In the genomic region with DNA sequence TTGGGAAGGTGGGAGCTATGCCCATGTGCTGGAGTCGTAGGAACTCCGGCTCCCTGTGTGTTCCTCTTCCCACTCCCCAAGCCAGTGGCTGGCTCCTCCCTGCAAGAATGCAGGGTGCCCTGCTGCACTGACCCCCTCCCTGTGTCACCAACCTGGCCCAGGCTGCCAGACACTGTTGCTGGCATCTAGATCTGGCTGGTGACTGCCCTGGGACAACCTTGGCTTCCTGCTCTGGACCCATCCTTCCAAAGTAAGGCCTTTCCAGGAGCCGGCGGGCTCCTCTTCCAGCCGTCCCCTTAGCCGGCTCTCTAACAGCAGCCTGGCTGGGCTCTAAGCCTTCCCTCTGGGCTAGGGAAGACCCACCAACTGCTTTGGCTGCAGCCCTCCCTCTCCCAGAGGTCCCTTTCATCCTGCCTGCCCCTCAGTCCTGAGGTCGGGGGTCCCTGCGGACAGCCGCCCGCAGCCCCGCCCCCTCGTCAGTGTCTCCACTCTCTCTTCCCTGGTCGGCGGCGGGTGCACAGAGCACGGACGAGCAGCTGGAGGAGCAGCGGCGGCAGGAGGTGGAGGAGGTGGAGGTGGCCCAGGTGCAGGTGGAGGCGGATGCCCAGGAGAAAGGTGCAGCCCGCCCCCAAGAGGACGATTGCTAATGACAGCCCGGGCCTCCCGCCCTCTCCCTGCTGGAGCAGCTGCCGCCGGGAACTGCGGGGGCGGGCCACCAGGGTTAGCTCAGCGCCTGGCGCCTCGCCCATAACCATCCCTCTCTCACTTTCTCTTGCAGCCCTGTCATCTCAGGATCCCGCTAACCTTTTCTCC, we compare ENCODE assay signal across 8 mouse cellular contexts. TPM values are rescaled to one million over a fixed set of nuclear protein-coding genes. Genes with fewer than 3 reads are reported as not detected.
A peak's percentile ranks its signal among the peaks of the same experiment; 100 is the strongest.
DNase-seq lines count a peak whose midpoint lies in the region; ATAC-seq lines count a peak whose summit lies in the region.

No protein-coding gene starts in this region.

- H3K9ac ChIP-seq in midbrain, embryonic 11.5 days (ENCODE audit: low read length), result peak overlapping the region; percentile 54
- peak overlapping the region; percentile 21; the same call in 1 of the 2 replicates for H3K9ac ChIP-seq in stomach, embryonic 14.5 days (replicated peaks; ENCODE audit: low read depth, low read length)

- ATAC-seq in CD4-positive, CD25-positive, alpha-beta regulatory T cell, adult 4 months, result no peak
- ATAC-seq in midbrain, embryonic 11.5 days (ENCODE audit: low FRiP score), result peak; percentile 62
- ATAC-seq in stomach, embryonic 14.5 days (ENCODE audit: insufficient number of reproducible peaks, insufficient read depth, low FRiP score, low read depth), result peak; percentile 72

- peaks cover 37% of the 10 kb centered on the region for H3K4me1 ChIP-seq in midbrain, embryonic 11.5 days (ENCODE audit: control insufficient read depth, insufficient read depth, low read length)
- peaks cover 17% of the 10 kb centered on the region; the same call in 1 of the 2 replicates for H3K4me1 ChIP-seq in stomach, embryonic 14.5 days (ENCODE audit: control insufficient read depth, insufficient read depth, low read length)

- peak overlapping the region; percentile 48 for H3K4me2 ChIP-seq in midbrain, embryonic 11.5 days
- peak overlapping the region; percentile 62 for H3K4me2 ChIP-seq in stomach, embryonic 14.5 days (replicated peaks; ENCODE audit: low read depth, low read length)

- H3K4me3 ChIP-seq in midbrain, embryonic 11.5 days (ENCODE audit: low read depth, low read length), result peak overlapping the region; percentile 25
- peak overlapping the region; percentile 20 for H3K4me3 ChIP-seq in stomach, embryonic 14.5 days (ENCODE audit: low read depth, low read length)

- no peaks in the 10 kb centered on the region for H3K27me3 ChIP-seq in midbrain, embryonic 11.5 days (ENCODE audit: control insufficient read depth, insufficient read depth, low read length)
- H3K27me3 ChIP-seq in stomach, embryonic 14.5 days (ENCODE audit: control insufficient read depth, insufficient read depth, low read length), result no peaks in the 10 kb centered on the region

- peak; percentile 64 for DNase-seq in CD4-positive, CD25-positive, alpha-beta regulatory T cell, adult 2 months (ENCODE audit: low read depth, low spot score)
- DNase-seq in embryo, embryonic 9.5 days (ENCODE audit: extremely low spot score), result peak; percentile 67
- DNase-seq in heart, adult 11 months, result peak; percentile 99
- DNase-seq in kidney, adult 18-20 months, result peak; percentile 70
- peak; percentile 88 to 93 for DNase-seq in left cerebral cortex, postnatal 25 days (ENCODE audit: low spot score in 2 of 2)
- peak; percentile 95 for DNase-seq in midbrain, embryonic 11.5 days (ENCODE audit: low spot score, missing footprints)

- H3K36me3 ChIP-seq in midbrain, embryonic 11.5 days (ENCODE audit: control insufficient read depth, insufficient read depth, low read length), result peaks cover 7% of the 10 kb centered on the region
- H3K36me3 ChIP-seq in stomach, embryonic 14.5 days (ENCODE audit: control insufficient read depth, insufficient read depth, low read length), result no peaks in the 10 kb centered on the region

- H3K27ac ChIP-seq in midbrain, embryonic 11.5 days (ENCODE audit: low read depth, low read length), result peak overlapping the region; percentile 68
- H3K27ac ChIP-seq in stomach, embryonic 14.5 days (ENCODE audit: low read length), result peak overlapping the region; percentile 87

- WGBS in midbrain, embryonic 11.5 days, result 9% methylated on average over 22 of the region's 32 CpGs
- WGBS in stomach, embryonic 14.5 days, result 9% methylated on average over 31 of the region's 32 CpGs

- intact Hi-C loops in left cerebral cortex, postnatal 25 days (cut with DNase I), result loop anchor here (1.0 to 10.0 kb wide), 3 partner anchors 108 to 462 kb away; partner anchors contain the start of genes Eif3d and Sstr3

- H3K9me3 ChIP-seq in midbrain, embryonic 11.5 days (ENCODE audit: control insufficient read depth, low read length), result no peaks in the 10 kb centered on the region
- no peaks in the 10 kb centered on the region for H3K9me3 ChIP-seq in stomach, embryonic 14.5 days (ENCODE audit: control insufficient read depth, low read depth, low read length)

RNA-seq across cellular contexts. Expression of gene Kctd17, which starts 8.2 kb away (rescaled TPM):
- 1 to 10 TPM; 5.1 to 5.5 TPM for polyA plus RNA-seq in CD4-positive, CD25-positive, alpha-beta regulatory T cell, adult 4 months (2017; shearing (Covaris generic))
- 100 to 1,000 TPM; 317 to 361 TPM for total RNA-seq in left cerebral cortex, postnatal 25 days (2021)
- 59.1 and 60.5 TPM in 2 replicates for polyA plus RNA-seq in midbrain, embryonic 11.5 days (2014; fragmentation: Nextera tagmentation; extraction: Ambion mirVana)
- 38.9 and 39.4 TPM in 2 replicates for polyA plus RNA-seq in stomach, embryonic 14.5 days (2014; fragmentation: Nextera tagmentation; extraction: Ambion mirVana)

RNA-seq across cellular contexts. Expression of gene Mpst, which starts 30.4 kb away (rescaled TPM):
- 1 to 10 TPM; 1.2 to 5.7 TPM for polyA plus RNA-seq in CD4-positive, CD25-positive, alpha-beta regulatory T cell, adult 4 months (2017; shearing (Covaris generic))
- total RNA-seq in left cerebral cortex, postnatal 25 days (2021), result 10 to 100 TPM; 32.2 to 33.6 TPM
- 2.0 and 2.3 TPM in 2 replicates for polyA plus RNA-seq in midbrain, embryonic 11.5 days (2014; fragmentation: Nextera tagmentation; extraction: Ambion mirVana)
- polyA plus RNA-seq in stomach, embryonic 14.5 days (2014; fragmentation: Nextera tagmentation; extraction: Ambion mirVana), result 3.2 and 4.4 TPM in 2 replicates

RNA-seq across cellular contexts. Expression of gene Tst, which starts 30.9 kb away (rescaled TPM):
- polyA plus RNA-seq in CD4-positive, CD25-positive, alpha-beta regulatory T cell, adult 4 months (2017; shearing (Covaris generic)), result 1 to 10 TPM; 1.6 to 2.8 TPM
- total RNA-seq in left cerebral cortex, postnatal 25 days (2021), result 10 to 100 TPM; 33.3 to 33.4 TPM
- polyA plus RNA-seq in midbrain, embryonic 11.5 days (2014; fragmentation: Nextera tagmentation; extraction: Ambion mirVana), result 6.1 and 8.3 TPM in 2 replicates
- 38.6 and 44.6 TPM in 2 replicates for polyA plus RNA-seq in stomach, embryonic 14.5 days (2014; fragmentation: Nextera tagmentation; extraction: Ambion mirVana)

RNA-seq across cellular contexts. Expression of gene Tmprss6, which starts 31.8 kb away (rescaled TPM):
- not detected for polyA plus RNA-seq in CD4-positive, CD25-positive, alpha-beta regulatory T cell, adult 4 months (2017; shearing (Covaris generic))
- total RNA-seq in left cerebral cortex, postnatal 25 days (2021), result 1 to 10 TPM in 1 of 2 experiments, not detected in 1; 1.4 TPM
- polyA plus RNA-seq in midbrain, embryonic 11.5 days (2014; fragmentation: Nextera tagmentation; extraction: Ambion mirVana), result 0.07 and 0.34 TPM in 2 replicates
- 0.50 and 0.52 TPM in 2 replicates for polyA plus RNA-seq in stomach, embryonic 14.5 days (2014; fragmentation: Nextera tagmentation; extraction: Ambion mirVana)

RNA-seq across cellular contexts. Expression of gene Tex33, which starts 40.9 kb away (rescaled TPM):
- polyA plus RNA-seq in CD4-positive, CD25-positive, alpha-beta regulatory T cell, adult 4 months (2017; shearing (Covaris generic)), result not detected
- not detected for total RNA-seq in left cerebral cortex, postnatal 25 days (2021)
- polyA plus RNA-seq in midbrain, embryonic 11.5 days (2014; fragmentation: Nextera tagmentation; extraction: Ambion mirVana), result not detected in 2 replicates
- not detected in 2 replicates for polyA plus RNA-seq in stomach, embryonic 14.5 days (2014; fragmentation: Nextera tagmentation; extraction: Ambion mirVana)
